Mouse (Mus musculus) layer of hippocampus, adult 18-20 months (tissue): ENCODE data around the gene L3mbtl4. TPM values are rescaled to one million over a fixed set of nuclear protein-coding genes. Genes with fewer than 3 reads are reported as not detected.

Experiments used
- DNase-seq, 2 experiments: peaks; one replicate each; pipeline ENCODE4 v3.0.0; 2022; ENCODE audit warnings: low spot score in 2 of 2
- long read RNA-seq: library from polyadenylated mRNA; stranded (forward); transcript quantifications from one replicate; pipeline ENCODE4 v2.0.0, GENCODE M21; 2021
- total RNA-seq, 2 experiments: library from RNA; stranded (reverse); gene quantifications; 2 replicates each; pipeline ENCODE4 v1.2.3; 2021

The L3mbtl4 gene
- total RNA-seq = under 1 TPM; 0.37 to 0.86 TPM
- long read RNA-seq = 0 reads

DNA sequence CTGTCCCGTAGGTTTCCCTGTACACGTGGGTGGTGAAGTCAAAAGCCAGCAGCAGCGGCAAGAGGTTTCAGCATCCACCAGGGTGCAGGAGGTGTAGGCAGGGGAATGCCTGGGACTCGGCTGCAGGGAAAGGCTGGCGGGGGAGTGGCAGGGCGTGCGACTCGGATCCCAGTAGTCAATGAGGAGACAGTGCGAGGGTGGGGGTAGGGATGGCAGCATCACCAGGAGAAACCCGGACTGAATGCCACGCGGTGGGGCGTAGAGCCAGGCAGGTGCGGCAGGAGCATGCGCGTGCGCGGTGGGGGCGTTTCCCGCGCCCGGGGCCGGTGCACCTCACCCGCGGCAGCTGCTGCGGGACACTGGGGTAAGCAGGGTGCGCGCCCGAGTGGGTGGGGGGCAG, at the start of gene L3mbtl4:
TSS of gene L3mbtl4 (plus strand) at position 271 of the 400 bp plus-strand sequence.
- DNase-seq = no peak

GRCm38 (mm10) chr17:68230484-68230883, 43.1 kb upstream of the L3mbtl4 start:
- DNase-seq = no peak

DNA sequence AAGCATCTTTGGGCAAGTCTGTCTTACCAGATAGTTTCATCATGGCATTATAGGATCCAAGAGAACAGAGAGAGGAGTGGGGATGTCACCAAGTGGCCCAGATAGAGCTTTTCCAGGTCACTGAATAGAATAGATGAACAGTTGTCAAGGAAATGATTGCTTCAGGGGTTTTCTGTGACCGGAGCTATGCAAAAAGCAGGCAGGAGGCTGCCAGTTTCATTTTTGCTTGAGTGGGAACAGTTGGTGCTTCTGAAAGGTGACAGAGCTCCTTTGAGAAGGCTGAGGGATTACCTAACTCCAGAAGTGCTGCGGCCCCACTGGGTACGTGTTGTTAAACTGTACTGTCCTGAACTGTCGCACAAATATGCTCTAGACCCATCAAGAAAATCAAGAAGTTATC, 38.2 kb upstream of the L3mbtl4 start:
- DNase-seq = no peak

DNA sequence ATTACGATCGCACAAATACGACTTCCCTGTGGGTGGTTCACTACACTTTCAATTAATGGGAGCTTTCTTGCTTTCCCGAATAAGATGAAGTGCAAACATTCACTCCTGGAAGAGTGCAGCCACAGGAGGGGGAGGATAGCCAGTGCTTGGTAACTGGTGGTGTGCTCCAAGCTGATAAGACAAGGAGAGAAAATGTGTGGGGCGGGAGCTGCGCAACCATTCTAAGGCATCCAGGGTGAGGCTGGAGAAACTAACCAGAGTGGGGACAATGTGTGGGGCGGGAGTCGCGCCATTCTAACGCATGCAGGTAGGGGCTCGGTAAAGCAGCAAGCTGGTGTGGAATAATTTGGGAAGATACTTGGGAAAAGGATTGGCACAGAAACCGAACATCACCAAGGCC, 36.6 kb upstream of the L3mbtl4 start:
- DNase-seq = no peak

GRCm38 (mm10) chr17:68240171-68240570, 33.4 kb upstream of the L3mbtl4 start:
- DNase-seq = no peak

DNA sequence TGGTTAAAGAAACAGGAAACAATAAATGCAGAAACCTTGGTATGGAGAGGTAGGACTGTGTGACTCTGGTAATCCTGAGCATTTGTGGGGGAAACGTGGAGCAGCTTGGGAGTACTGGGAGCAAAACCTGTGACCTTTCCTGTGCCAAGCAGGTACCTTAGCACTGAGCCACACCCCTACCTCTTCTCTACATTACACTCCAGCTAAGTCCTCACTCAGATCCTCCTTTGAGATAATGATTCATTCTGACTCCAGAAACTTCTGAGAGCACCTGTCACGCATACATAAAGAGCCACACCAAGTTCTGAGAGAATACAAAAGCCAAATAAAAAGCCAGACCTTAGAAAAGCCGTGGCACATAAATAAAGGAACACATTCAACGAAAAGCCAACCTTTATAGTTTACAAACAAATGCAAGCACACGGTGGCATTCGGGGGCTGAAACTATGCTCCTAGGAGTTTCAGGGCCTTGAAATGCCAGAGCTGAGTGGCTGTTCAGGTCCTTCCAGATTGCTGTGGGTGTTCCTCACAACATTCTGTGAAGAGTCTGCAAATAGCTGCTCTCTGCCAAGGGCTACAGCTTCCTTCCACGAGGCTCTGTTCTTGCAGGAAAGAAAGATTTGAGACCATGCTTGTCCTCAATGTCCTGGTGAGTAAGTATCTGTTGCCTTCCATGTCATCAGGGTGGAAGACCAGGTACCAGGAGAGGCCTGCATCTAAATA, 8.6 kb upstream of the L3mbtl4 start:
- DNase-seq = peak in 1 of 2 experiments; percentile 29

DNA sequence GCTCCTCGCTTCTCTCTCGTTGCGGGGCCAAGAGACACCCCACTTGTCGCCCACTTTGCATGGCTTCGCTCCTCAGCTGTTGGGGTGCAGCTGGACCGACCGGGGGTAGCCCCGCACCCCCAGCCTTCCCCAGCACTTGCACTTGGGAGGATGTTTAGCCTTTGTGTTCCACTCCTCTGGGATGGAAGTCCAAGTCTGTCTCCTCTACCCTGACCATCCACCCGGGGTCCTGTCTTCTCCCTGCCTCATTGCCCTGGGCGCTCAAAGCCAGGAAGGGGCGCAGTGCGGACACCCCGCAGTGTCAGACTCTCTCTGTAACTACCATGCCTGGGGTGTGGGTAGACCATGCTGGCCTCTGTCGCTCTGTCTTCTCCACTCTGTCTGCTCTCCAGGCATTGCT, 357 bp downstream of the L3mbtl4 start:
- no peak for DNase-seq

- no peak for DNase-seq
Observed at GRCm38 (mm10) chr17:68275138-68275537, 1.5 kb downstream of the L3mbtl4 start.

- DNase-seq = no peak
Observed at GRCm38 (mm10) chr17:68280915-68281314, 7.3 kb downstream of the L3mbtl4 start.

DNA sequence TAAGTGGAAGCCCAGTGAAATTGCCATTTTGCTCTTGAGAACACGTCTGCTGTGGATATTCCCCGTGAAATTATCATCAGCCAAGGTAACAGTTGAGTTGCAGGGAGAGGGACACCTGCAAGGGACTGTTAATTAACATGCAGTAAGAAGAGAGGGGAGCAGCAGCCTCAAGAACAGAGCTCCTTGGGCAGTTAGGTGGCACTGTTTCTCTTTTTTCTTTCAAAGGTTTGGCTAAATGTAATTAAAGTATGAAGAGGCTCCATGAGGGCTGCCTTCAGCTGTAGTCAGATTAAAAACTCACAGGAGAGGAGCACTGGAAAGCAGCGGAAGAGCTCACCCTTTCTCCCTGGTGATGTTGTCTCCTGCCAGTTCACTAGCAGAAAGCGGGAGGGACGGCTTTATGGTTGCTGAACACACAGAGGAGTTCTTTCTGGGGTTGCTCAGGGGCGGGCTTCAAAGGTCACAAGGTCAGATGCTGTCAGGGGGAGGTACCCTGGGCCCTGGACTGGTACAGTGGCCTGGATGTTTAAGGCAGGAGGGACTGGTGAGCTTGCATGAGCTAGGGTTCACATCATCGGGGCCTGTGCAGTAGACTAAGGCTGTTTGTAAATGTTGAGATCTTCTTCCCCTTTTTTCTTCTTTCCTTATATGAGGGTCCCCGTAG, 11.7 kb downstream of the L3mbtl4 start:
- peak in 1 of 2 experiments; percentile 20 for DNase-seq

- no peak for DNase-seq
Observed at GRCm38 (mm10) chr17:68288094-68288493, 14.5 kb downstream of the L3mbtl4 start.

DNA sequence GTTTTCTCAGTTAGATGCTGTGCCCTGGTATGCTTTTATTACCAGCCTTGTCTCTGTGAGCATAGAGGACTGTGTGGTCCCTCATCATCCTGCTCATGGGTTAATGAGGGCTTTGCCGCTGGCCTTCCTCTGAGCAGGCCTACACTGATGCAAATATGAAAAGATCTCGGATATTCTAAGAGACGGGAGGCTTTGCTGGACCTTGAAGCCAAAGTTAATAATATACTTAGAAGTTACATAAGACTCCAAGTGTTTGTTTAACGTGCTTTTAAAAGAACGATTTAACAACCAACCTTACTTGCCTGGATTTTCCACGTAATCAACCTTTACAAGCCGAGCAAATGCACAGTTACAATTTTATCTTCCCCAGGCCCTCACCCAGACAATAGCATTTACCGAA, 15.1 kb downstream of the L3mbtl4 start:
- no peak for DNase-seq

- DNase-seq = no peak
Observed at GRCm38 (mm10) chr17:68291713-68292364, 18.2 kb downstream of the L3mbtl4 start.

- DNase-seq = peak in 1 of 2 experiments; percentile 1
Observed at GRCm38 (mm10) chr17:68308381-68308780, 34.8 kb downstream of the L3mbtl4 start.

DNA sequence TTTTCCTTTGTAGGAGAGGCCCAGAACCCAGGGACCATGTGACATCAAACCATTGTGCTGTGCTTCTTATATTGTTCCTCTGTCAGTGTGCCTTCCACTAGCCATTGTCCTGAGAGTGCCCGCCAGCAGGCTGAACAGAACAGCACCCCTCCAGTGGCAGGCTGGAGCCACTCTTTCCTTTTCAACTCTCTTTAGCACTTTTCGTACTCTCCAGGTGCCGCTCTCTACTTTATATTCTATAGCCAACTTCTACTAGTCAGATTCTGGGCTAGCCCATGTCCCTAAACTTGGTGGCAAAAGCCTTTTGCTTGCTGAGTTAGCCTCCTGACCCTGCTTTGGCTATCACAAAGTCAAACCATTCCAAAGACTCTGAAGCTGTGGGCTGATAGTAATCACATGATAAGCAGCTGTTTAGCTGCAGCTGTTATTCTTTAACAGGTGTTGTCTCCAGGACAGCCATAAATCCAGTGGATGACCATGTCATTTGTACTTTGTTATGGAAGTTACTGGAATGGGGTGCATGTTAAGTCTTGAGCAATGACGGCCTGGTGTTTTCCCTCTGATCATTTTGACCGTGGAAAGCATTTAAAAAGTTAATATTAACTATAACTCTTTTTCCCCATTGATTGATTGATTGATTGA, 38.8 kb downstream of the L3mbtl4 start:
- no peak for DNase-seq

GRCm38 (mm10) chr17:68320940-68321339, 47.3 kb downstream of the L3mbtl4 start:
- no peak for DNase-seq

GRCm38 (mm10) chr17:68322607-68323006, 49.0 kb downstream of the L3mbtl4 start:
- DNase-seq = no peak

DNA sequence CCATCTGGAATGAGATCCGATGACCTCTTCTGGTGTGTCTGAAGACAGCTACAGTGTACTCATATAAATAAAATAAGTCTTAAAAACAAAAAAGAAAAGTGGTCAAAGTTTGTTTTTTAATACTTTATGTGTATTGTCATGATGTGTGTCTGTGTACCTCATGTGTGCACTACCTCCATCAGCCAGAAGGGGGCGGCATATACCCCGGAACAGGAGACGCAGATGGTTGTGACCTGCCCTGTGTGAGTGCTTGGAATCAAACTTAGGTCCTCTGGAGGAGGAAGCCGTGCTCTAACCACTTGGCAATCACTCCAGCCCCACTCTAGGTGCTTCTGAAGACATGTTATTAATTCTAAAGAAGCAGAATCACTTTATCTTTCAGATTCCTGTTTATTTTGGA, 58.6 kb downstream of the L3mbtl4 start:
- no peak for DNase-seq

DNA sequence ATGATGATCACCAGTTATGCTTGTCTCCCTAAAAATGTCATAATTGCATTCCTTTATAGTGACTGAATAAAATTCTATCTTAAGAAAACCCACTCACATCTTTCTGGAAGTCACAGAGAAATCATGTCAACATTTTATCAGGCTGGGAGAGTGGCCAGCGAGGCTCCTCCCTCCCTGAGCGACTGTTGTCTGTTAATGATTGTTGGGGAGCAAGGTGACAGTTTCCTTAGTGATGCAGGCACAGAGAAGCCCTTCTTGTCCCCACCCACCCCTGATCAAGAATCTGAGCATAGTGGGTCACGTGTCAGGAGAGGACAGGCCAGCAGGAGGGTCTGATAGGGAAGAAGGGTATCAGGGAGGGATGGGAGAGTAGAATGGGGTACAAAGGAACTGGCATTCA, 59.8 kb downstream of the L3mbtl4 start:
- DNase-seq = no peak

- no peak for DNase-seq
Observed at GRCm38 (mm10) chr17:68338917-68339553, 65.4 kb downstream of the L3mbtl4 start.

DNA sequence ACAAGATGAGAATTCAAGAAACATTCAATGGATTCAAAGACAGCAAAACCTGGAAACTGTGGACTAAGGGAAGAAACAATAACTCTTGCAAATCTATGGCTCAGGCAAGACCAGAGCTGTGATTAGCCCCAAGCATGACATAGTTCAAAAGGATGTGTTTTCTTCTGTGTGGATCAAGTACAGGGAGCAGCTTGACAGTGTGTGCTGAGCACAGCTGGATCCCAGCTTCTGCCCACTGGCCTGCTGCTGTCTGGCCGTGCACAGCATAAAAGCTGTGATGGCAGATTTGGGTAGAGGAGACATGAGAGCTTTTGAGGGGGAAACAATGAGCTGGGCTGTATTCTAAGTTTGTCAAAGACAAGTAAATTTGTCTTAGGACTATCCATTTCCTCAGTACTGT, 84.1 kb downstream of the L3mbtl4 start:
- DNase-seq = no peak
